Mouse (Mus musculus) Muller cell, postnatal 12 days (primary cell): ENCODE data around the gene Itpr1.

ENCODE experiments used
- DNase-seq: peaks from one replicate; pipeline ENCODE4 v3.0.0-alpha.2; 2015; ENCODE audit errors: inconsistent ontology term

Gene Itpr1

GRCm38 (mm10) chr6:108214294-108214925 lies 1.5 kb downstream of the Itpr1 start:
- no peak for DNase-seq

- DNase-seq, result no peak
These were observed 3.2 kb downstream of the Itpr1 start for GRCm38 (mm10) chr6:108216091-108216490.

GRCm38 (mm10) chr6:108216832-108217231 lies 3.9 kb downstream of the Itpr1 start:
- no peak for DNase-seq

GRCm38 (mm10) chr6:108217987-108218386 lies 5.1 kb downstream of the Itpr1 start:
- DNase-seq, result no peak

- no peak for DNase-seq
These were observed 9.5 kb downstream of the Itpr1 start for GRCm38 (mm10) chr6:108222435-108222834.

- DNase-seq, result no peak
These were observed 10.0 kb downstream of the Itpr1 start for GRCm38 (mm10) chr6:108222875-108223274.

- DNase-seq, result no peak
These were observed 11.5 kb downstream of the Itpr1 start for GRCm38 (mm10) chr6:108224361-108224760.

GRCm38 (mm10) chr6:108225027-108225426 lies 12.1 kb downstream of the Itpr1 start:
- no peak for DNase-seq

GRCm38 (mm10) chr6:108226230-108226629 lies 13.3 kb downstream of the Itpr1 start:
- DNase-seq, result no peak

- no peak for DNase-seq
These were observed 14.6 kb downstream of the Itpr1 start for GRCm38 (mm10) chr6:108227461-108227860.

GRCm38 (mm10) chr6:108228048-108228447 lies 15.2 kb downstream of the Itpr1 start:
- DNase-seq, result no peak

- DNase-seq, result no peak
These were observed 15.7 kb downstream of the Itpr1 start for GRCm38 (mm10) chr6:108228601-108229000.

- DNase-seq, result no peak
These were observed 17.7 kb downstream of the Itpr1 start for GRCm38 (mm10) chr6:108230608-108231007.

GRCm38 (mm10) chr6:108231892-108232710 lies 19.2 kb downstream of the Itpr1 start:
- DNase-seq, result no peak

GRCm38 (mm10) chr6:108233070-108233469 lies 20.2 kb downstream of the Itpr1 start:
- DNase-seq, result no peak

GRCm38 (mm10) chr6:108234536-108234935 lies 21.6 kb downstream of the Itpr1 start:
- no peak for DNase-seq

GRCm38 (mm10) chr6:108235680-108236123 lies 22.8 kb downstream of the Itpr1 start:
- no peak for DNase-seq

- DNase-seq, result no peak
These were observed 23.6 kb downstream of the Itpr1 start for GRCm38 (mm10) chr6:108236411-108236921.

- no peak for DNase-seq
These were observed 24.1 kb downstream of the Itpr1 start for GRCm38 (mm10) chr6:108236996-108237395.

- no peak for DNase-seq
These were observed 24.7 kb downstream of the Itpr1 start for GRCm38 (mm10) chr6:108237585-108237984.

- no peak for DNase-seq
These were observed 25.1 kb downstream of the Itpr1 start for GRCm38 (mm10) chr6:108238011-108238410.

- DNase-seq, result no peak
These were observed 26.2 kb downstream of the Itpr1 start for GRCm38 (mm10) chr6:108239056-108239455.

GRCm38 (mm10) chr6:108240004-108240403 lies 27.1 kb downstream of the Itpr1 start:
- DNase-seq, result no peak
